Mouse (Mus musculus) CH12.LX (cell line): ENCODE results near the gene Polr3gl.

Experiments
- BHLHE40 ChIP-seq: IDR thresholded peaks from 2 replicates; pipeline ENCODE4 v1.6.1; 2011; ENCODE audit warnings: mild to moderate bottlenecking, low read depth, low read length, improper control_type of control experiment
- CHD1 ChIP-seq: IDR thresholded peaks from 2 replicates; pipeline ENCODE4 v1.6.1; 2012; ENCODE audit warnings: low read depth, low read length, improper control_type of control experiment, inconsistent platforms
- CTCF ChIP-seq, 2 experiments: IDR thresholded peaks in 1 of 2; conservative IDR thresholded peaks in 1 of 2; 2 replicates each; pipeline ENCODE4 v1.5.1; 2011 to 2012; ENCODE audit warnings: low read depth in 2 of 2, low read length in 2 of 2, improper control_type of control experiment in 1 of 2, inconsistent platforms in 1 of 2, mild to moderate bottlenecking in 1 of 2, moderate library complexity in 1 of 2
- E2F4 ChIP-seq: IDR thresholded peaks from 2 replicates; pipeline ENCODE4 v1.6.1; 2011; ENCODE audit warnings: low read depth, low read length, improper control_type of control experiment; ENCODE audit not compliant: insufficient replicate concordance
- EP300 ChIP-seq: IDR thresholded peaks from 2 replicates; pipeline ENCODE4 v1.6.1; 2011; ENCODE audit warnings: low read length, improper control_type of control experiment
- IRF4 ChIP-seq: IDR thresholded peaks from 2 replicates; pipeline ENCODE4 v1.6.1; 2014; ENCODE audit warnings: low read depth, mild to moderate bottlenecking, inconsistent platforms, low read length, improper control_type of control experiment
- KAT2A ChIP-seq: IDR thresholded peaks from 2 replicates; pipeline ENCODE4 v1.6.1; 2012; ENCODE audit warnings: low read length, improper control_type of control experiment, inconsistent platforms; ENCODE audit not compliant: insufficient replicate concordance
- RAD21 ChIP-seq: IDR thresholded peaks from 2 replicates; pipeline ENCODE4 v1.6.1; 2011; ENCODE audit warnings: low read depth, mild to moderate bottlenecking, low read length, improper control_type of control experiment, moderate library complexity
- TBP ChIP-seq: conservative IDR thresholded peaks from 2 replicates; pipeline ENCODE4 v1.6.1; 2011; ENCODE audit warnings: low read depth, low read length, improper control_type of control experiment
- ZC3H11A ChIP-seq: IDR thresholded peaks from 2 replicates; pipeline ENCODE4 v1.6.1; 2012; ENCODE audit warnings: low read depth, mild to moderate bottlenecking, inconsistent platforms, low read length, improper control_type of control experiment
- ZKSCAN1 ChIP-seq: IDR thresholded peaks from 2 replicates; pipeline ENCODE4 v1.6.1; 2012; ENCODE audit warnings: low read depth, inconsistent platforms, low read length, improper control_type of control experiment, borderline replicate concordance
- ZNF384 ChIP-seq: IDR thresholded peaks from 2 replicates; pipeline ENCODE4 v1.6.1; 2012; ENCODE audit warnings: low read depth, low read length, improper control_type of control experiment, inconsistent platforms

DNA sequence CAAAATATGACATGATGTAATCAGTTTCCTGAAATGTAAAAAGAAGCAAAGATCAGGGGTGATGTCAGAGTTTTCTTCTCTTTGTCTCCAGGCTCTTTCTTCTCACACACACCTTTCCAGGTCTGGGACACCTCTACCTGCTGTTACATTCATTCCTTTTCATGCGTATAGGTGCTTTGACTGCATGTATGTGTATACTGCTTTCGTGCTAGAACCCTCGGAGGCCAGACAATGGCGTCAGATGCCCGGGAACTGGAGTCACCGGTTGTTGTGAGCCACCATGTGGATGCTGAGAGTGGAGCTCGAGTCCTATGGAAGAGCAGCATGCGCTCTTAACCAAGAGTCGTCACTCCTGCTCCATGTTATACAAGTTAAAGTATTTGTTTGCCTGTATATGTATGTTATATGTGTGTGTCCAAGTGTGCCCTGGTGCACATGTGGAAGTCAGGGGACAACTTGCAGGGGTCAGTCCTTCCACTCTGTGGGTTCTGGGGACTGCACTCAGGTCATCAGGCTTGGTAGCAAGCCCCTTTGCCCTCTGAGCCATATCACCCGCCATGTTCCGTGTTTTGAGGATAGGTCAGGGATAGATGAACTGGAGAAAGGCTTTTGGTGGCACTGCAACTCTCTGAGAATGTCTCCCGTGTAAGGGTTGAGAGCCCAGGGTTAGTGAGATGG is 15.3 kb downstream of the Polr3gl start:
- TF ChIP-seq CTCF (conservative IDR thresholded peaks at IDR 0.05 in 1 of 2, IDR thresholded peaks at IDR 0.05 in 1 of 2; ENCODE audit: low read depth in 2 of 2, low read length in 2 of 2) (no peak), EP300 (no peak), CHD1 (no peak), E2F4 (no peak), IRF4 (no peak), BHLHE40 (no peak), ZKSCAN1 (no peak), KAT2A (no peak), ZNF384 (no peak), ZC3H11A (no peak), RAD21 (no peak), TBP (no peak)
